Mouse (Mus musculus) megakaryocyte, embryonic 14.5 days (primary cell): ENCODE measurements around the gene Samd8.

ENCODE experiments used
- FLI1 ChIP-seq: IDR thresholded peaks from 2 replicates; pipeline ENCODE4 v1.6.1; 2012; ENCODE audit warnings: low read length, inconsistent platforms, mixed read lengths
- GATA1 ChIP-seq: IDR thresholded peaks from 3 replicates; pipeline ENCODE4 v1.6.1; 2012; ENCODE audit warnings: mixed read lengths, low read length, inconsistent platforms, borderline replicate concordance

- no peak for TF ChIP-seq GATA1
- no peak for TF ChIP-seq FLI1
These were observed 35.8 kb upstream of the Samd8 start, which contains the start of gene Dupd1 for GRCm38 (mm10) chr14:21714486-21714885.
